Mouse (Mus musculus) midbrain, embryonic 12.5 days (tissue): ENCODE data around the gene Gdf2. TPM values are rescaled to one million over a fixed set of nuclear protein-coding genes. Genes with fewer than 3 reads are reported as not detected.

Source experiments
- ATAC-seq: fragments of 200-750 bp; cut with Nextera tagmentation; 2 replicates; pipeline ENCODE4 v1.8.0; 2017; ENCODE audit warnings: low read depth, moderate TSS enrichment, moderate library complexity; ENCODE audit not compliant: low FRiP score
- H3K27ac ChIP-seq: fragments of 300-500 bp; sonication (generic); replicated peaks from 2 replicates; pipeline ENCODE4 v1.5.1; 2016; ENCODE audit warnings: mild to moderate bottlenecking
- H3K27me3 ChIP-seq: fragments of 300-500 bp; sonication (generic); 2 replicates; pipeline ENCODE4 v1.6.1; 2016; ENCODE audit warnings: mild to moderate bottlenecking
- H3K36me3 ChIP-seq: fragments of 300-500 bp; sonication (generic); 2 replicates; pipeline ENCODE4 v1.6.1; 2016
- H3K4me1 ChIP-seq: fragments of 300-500 bp; sonication (generic); 2 replicates; pipeline ENCODE4 v1.6.1; 2016
- H3K4me2 ChIP-seq: fragments of 300-500 bp; sonication (generic); replicated peaks from 2 replicates; pipeline ENCODE4 v1.6.1; 2016; ENCODE audit warnings: mild to moderate bottlenecking, moderate library complexity
- H3K4me3 ChIP-seq: fragments of 300-500 bp; sonication (generic); 2 replicates; pipeline ENCODE4 v1.5.1; 2016; ENCODE audit warnings: mild to moderate bottlenecking
- H3K9ac ChIP-seq: fragments of 300-500 bp; sonication (generic); replicated peaks from 2 replicates; pipeline ENCODE4 v1.6.1; 2016; ENCODE audit warnings: mild to moderate bottlenecking, moderate library complexity
- H3K9me3 ChIP-seq: fragments of 300-500 bp; sonication (generic); 2 replicates; pipeline ENCODE4 v1.6.1; 2016; ENCODE audit warnings: mild to moderate bottlenecking
- whole genome bisulfite sequencing: fragments of 180-500 bp; shearing (Covaris S2); methylation state at CpG from one replicate; pipeline ENCODE4 v1.1.7; 2016; 5-methylcytosine and 5-hydroxymethylcytosine counted together
- polyA plus RNA-seq: library from polyadenylated mRNA; unstranded; fragments of >200 nt; fragmentation: Nextera tagmentation; extraction: Ambion mirVana; gene quantifications from 2 replicates; pipeline ENCODE4 v1.2.1, GENCODE M21; 2016

Gdf2 gene
- not detected in 2 replicates for polyA plus RNA-seq

DNA sequence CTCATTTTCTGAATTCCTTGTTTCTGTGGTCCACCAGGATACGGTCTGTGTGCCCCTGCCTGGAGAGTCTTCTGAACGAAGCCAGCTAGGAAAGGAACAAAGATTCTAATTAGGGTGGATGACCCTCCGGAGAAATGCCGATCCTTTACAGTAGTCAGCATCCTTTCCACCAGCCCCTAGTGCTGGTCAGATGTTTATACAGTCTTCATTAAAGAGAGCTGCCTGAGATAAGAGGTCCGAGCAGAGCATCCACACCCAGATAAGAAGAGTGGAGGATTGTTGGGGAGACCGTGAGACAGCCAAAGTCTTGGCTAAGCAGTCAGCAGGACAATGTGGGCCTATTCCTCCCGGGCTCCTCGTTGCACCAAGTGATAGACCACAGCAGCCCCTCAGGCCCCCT lies at the start of gene Gdf2:
Gdf2 (plus strand) TSS at position 301 of the 400 bp plus-strand sequence.
- 81% methylated on average over 8 of the region's 8 CpGs for WGBS
- Histone ChIP-seq H3K27ac (no peak within 1 kb of the TSS), H3K9me3 (no peaks in the 10 kb centered on the region), H3K36me3 (no peaks in the 10 kb centered on the region), H3K4me1 (0 out of 2 replicates have a peak, but pooled peaks cover 3% of the 10 kb centered on the region), H3K4me2 (no peak within 1 kb of the TSS), H3K9ac (no peak within 1 kb of the TSS), H3K27me3 (no peaks in the 10 kb centered on the region), H3K4me3 (no peak within 1 kb of the TSS)
- ATAC-seq = no peak

DNA sequence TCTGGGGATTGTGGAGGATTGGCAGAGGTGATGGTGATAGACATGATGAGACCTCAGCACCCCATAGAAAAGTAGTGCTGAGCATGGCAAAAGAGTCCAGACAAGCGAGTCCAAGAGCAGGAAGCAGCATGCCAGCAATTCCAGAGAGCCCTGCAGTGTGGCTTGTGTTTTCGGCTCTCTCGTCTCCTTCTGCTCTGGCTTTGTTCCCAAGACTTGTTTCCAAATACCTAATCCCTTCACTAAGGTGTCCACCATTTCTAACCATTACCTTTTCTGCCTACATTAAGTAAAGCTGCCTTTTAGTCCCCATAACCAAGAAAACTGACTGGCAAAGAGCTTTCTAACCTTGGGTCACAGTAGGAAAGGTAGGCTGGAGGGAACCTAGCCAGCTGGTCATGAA lies 49.3 kb upstream of the Gdf2 start:
- no peak overlapping the region for H3K4me3 ChIP-seq
- H3K9ac ChIP-seq = no peak overlapping the region
- H3K4me1 ChIP-seq = no peaks in the 10 kb centered on the region
- ATAC-seq = no peak
- no peak overlapping the region for H3K4me2 ChIP-seq
- H3K9me3 ChIP-seq = no peaks in the 10 kb centered on the region
- H3K36me3 ChIP-seq = no peaks in the 10 kb centered on the region
- H3K27me3 ChIP-seq = no peaks in the 10 kb centered on the region
- WGBS = 71% methylated on average over 3 of the region's 3 CpGs
- no peak overlapping the region for H3K27ac ChIP-seq

- no peak overlapping the region for H3K4me2 ChIP-seq
These were observed 45.1 kb upstream of the Gdf2 start for GRCm38 (mm10) chr14:33895777-33896176.

DNA sequence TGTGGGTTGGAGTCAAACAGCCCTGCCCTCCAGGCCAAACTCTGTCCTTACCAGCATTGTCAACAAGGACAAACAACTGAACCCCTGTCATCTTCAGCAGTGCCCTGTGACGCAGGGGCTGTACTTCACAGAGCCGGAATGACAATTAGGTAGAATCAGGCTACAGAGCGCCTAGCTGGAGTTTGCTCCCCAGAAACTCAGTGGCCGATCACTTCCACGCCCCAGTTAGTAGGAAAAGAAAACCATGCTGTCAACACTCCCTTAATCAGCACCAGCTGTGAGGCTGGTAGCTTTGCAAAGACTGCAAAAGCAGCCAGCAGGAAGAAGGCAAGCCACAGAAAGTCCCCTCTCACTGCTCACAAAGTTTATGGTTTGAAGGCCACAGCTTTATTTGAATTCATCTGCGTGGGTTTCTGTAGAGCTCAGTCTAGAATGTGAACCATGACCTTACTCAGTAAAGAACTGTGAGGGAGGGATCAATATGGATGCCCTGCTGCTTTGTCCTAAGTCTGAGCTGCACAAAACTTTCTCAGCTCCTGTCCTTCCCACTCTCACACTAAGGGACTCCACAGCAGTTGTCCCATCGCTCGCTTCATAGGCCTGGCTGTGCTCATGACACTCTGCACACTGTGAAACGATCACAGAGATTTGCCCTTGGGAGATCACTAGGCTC lies 44.1 kb upstream of the Gdf2 start:
- H3K9ac ChIP-seq = no peak overlapping the region
- peaks cover 5% of the 10 kb centered on the region; the same call in 1 of the 2 replicates for H3K4me1 ChIP-seq
- 0 out of 2 replicates have a peak overlapping the region, but pooled peaks have one; percentile 1 for H3K27ac ChIP-seq
- H3K4me2 ChIP-seq = no peak overlapping the region
- no peaks in the 10 kb centered on the region for H3K9me3 ChIP-seq
- 32% methylated on average over 9 of the region's 9 CpGs for WGBS
- H3K36me3 ChIP-seq = no peaks in the 10 kb centered on the region
- H3K27me3 ChIP-seq = no peaks in the 10 kb centered on the region
- ATAC-seq = no peak
- no peak overlapping the region for H3K4me3 ChIP-seq

More at GRCm38 (mm10) chr14:33895777-33896176, 45.1 kb upstream of the Gdf2 start:
- 86% methylated on average over 5 of the region's 5 CpGs for WGBS
- H3K27me3 ChIP-seq = no peaks in the 10 kb centered on the region
- H3K36me3 ChIP-seq = no peaks in the 10 kb centered on the region
- no peak for ATAC-seq
- H3K27ac ChIP-seq = no peak overlapping the region
- H3K4me3 ChIP-seq = no peak overlapping the region
- H3K9me3 ChIP-seq = no peaks in the 10 kb centered on the region
- no peak overlapping the region for H3K9ac ChIP-seq
- peaks cover 5% of the 10 kb centered on the region; the same call in 1 of the 2 replicates for H3K4me1 ChIP-seq

GRCm38 (mm10) chr14:33902783-33903182 lies 38.1 kb upstream of the Gdf2 start:
- Histone ChIP-seq H3K4me2 (no peak overlapping the region), H3K4me1 (no peaks in the 10 kb centered on the region), H3K9ac (no peak overlapping the region), H3K27ac (no peak overlapping the region), H3K27me3 (no peaks in the 10 kb centered on the region), H3K36me3 (no peaks in the 10 kb centered on the region), H3K4me3 (no peak overlapping the region), H3K9me3 (no peaks in the 10 kb centered on the region)
- ATAC-seq = no peak
- 93% methylated on average over 4 of the region's 4 CpGs for WGBS

DNA sequence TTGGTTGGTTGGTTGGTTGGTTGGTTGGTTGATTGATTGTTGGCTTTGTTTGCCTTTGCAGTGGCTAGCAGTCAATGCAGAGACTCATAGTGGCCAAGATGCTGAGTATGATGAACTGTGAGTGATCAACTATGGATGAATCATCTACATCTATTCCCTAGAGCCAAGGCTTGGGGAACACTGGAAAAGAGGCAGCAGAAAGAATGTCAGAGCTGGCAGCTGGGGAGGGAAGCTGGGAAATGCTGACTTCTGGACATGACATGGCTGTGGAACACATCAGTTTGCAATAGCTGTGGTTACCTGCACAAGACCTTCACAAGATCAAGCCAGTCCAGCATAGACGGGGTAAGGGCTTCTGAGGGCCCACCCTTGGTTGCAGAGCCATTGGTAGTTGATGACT lies 37.6 kb upstream of the Gdf2 start:
- no peak overlapping the region for H3K9ac ChIP-seq
- no peaks in the 10 kb centered on the region for H3K9me3 ChIP-seq
- ATAC-seq = no peak
- H3K36me3 ChIP-seq = no peaks in the 10 kb centered on the region
- H3K4me3 ChIP-seq = no peak overlapping the region
- 89% methylated on average over 1 of the region's 1 CpGs for WGBS
- no peak overlapping the region for H3K27ac ChIP-seq
- H3K4me1 ChIP-seq = no peaks in the 10 kb centered on the region
- no peak overlapping the region for H3K4me2 ChIP-seq
- no peaks in the 10 kb centered on the region for H3K27me3 ChIP-seq

GRCm38 (mm10) chr14:33904851-33905250 lies 36.0 kb upstream of the Gdf2 start:
- H3K36me3 ChIP-seq = no peaks in the 10 kb centered on the region
- ATAC-seq = no peak

DNA sequence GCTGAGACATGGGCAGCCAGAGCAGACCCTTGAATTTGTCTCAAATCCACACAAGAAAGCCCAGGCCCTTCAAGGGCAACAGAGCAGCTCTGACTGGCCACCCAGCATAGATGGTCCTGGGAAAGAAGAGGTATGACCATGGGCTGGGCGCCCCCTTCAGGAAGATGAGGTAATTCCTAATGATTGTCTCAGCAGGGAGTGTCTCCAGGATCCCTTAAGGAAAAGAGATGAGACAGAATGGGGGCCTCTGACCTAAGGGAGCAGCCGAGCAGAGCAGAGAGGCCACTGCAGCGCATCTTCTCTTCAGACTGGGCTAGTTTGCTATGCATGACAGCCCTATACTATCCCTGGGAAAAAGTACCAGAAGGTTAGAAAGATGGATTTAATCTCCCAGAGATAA lies 27.1 kb upstream of the Gdf2 start:
- WGBS = 13% methylated on average over 3 of the region's 3 CpGs
- no peaks in the 10 kb centered on the region for H3K4me1 ChIP-seq
- no peaks in the 10 kb centered on the region for H3K9me3 ChIP-seq
- H3K27me3 ChIP-seq = peaks cover 7% of the 10 kb centered on the region
- H3K9ac ChIP-seq = no peak overlapping the region
- no peak overlapping the region for H3K4me2 ChIP-seq
- H3K27ac ChIP-seq = no peak overlapping the region
- no peak for ATAC-seq
- no peak overlapping the region for H3K4me3 ChIP-seq
- no peaks in the 10 kb centered on the region for H3K36me3 ChIP-seq

More at GRCm38 (mm10) chr14:33904851-33905250, 36.0 kb upstream of the Gdf2 start:
- Histone ChIP-seq H3K27me3 (no peaks in the 10 kb centered on the region), H3K4me3 (no peak overlapping the region), H3K4me2 (no peak overlapping the region), H3K27ac (no peak overlapping the region), H3K4me1 (no peaks in the 10 kb centered on the region), H3K9ac (no peak overlapping the region), H3K9me3 (no peaks in the 10 kb centered on the region)

DNA sequence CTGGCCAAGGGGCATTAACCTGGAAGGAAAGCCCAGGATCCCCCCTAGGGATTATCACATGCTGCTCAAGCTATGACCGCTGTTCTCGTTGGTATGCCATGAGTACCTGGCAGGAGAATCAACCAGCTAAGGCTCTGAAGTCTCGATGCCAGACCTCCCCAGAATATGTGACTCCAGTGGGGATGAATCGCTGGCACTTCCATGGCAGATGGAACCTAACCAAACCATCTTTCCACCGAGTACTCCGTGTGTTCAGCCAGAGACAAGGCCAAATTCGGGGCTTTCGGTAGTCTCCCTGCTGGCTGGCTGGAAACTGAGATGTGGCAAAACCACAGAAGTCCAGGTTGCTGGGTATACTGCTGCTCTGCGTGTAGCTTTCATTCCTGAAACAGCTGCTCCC lies 26.6 kb upstream of the Gdf2 start:
- 92% methylated on average over 9 of the region's 9 CpGs for WGBS

DNA sequence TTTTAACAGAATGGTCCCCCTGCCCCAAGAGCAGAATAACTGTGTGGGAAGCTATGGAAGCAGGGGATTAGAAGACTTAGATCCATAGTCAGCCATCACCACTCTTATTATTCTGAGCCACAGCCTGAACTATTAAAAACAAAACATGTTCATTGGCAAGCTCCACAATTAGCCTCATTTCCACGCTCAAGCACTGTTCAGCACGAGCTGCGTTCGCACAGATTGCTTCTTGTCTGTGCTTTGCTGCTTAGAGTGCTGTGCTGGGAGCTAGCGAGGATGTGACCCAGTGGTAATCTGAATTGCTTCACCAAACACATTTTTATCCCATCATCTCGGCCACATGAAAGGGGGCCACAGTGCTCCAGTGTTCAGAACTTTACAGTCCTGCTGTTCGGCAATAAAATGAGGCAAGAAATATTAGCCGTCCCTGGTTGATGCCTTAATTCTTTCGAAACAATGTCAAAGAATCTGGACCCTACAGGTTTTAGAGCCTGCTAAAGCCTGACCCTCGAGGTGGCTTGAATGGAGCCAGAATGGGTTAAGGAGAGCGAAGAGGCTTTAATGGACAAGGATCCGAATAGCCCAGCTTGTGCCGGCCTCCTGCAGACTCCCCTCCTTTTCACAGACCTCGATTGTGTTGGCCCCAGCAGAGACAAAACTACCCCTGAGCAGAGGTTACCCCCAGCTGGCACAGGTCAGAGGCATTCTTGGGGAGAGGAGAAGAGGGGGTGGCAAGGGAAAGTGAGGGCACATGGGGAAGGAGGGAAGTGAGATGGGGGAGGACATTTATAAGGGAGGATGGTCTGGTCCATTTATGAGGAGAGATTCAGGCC lies 19.9 kb upstream of the Gdf2 start:
- no peak for ATAC-seq
- Histone ChIP-seq H3K27me3 (peaks cover 74% of the 10 kb centered on the region), H3K4me1 (peaks cover 35% of the 10 kb centered on the region), H3K4me3 (no peak overlapping the region), H3K27ac (peak overlapping the region; percentile 30; the same call in 1 of the 2 replicates), H3K4me2 (no peak overlapping the region), H3K9me3 (no peaks in the 10 kb centered on the region), H3K9ac (no peak overlapping the region), H3K36me3 (no peaks in the 10 kb centered on the region)
- WGBS = 11% methylated on average over 14 of the region's 14 CpGs

More for the DNA sequence above, 26.6 kb upstream of the Gdf2 start:
- H3K4me2 ChIP-seq = no peak overlapping the region
- no peaks in the 10 kb centered on the region for H3K9me3 ChIP-seq
- no peaks in the 10 kb centered on the region for H3K4me1 ChIP-seq
- no peak overlapping the region for H3K27ac ChIP-seq
- H3K9ac ChIP-seq = no peak overlapping the region
- no peaks in the 10 kb centered on the region for H3K36me3 ChIP-seq
- no peak overlapping the region for H3K4me3 ChIP-seq
- H3K27me3 ChIP-seq = peaks cover 12% of the 10 kb centered on the region
- no peak for ATAC-seq

DNA sequence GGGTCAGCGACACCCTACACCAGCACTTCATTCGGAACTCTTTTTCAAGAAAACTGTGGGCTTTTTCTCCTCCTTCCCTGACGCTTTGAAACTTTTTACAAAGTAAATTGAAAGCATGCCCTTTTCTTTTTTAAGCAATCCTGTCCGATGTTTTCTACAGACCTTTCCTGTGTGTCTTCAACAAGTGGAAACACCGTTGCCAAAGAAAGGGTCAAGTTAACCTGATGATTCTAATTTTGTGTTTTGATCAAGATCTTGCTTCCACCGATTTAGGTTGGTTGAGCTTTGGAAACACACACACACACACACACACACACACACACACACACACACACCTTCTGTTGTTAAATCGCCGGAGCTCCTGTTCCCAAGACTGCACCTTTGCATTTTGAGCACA lies 18.1 kb upstream of the Gdf2 start:
- peak overlapping the region; percentile 98 for H3K4me2 ChIP-seq
- 9% methylated on average over 8 of the region's 8 CpGs for WGBS
- peak overlapping the region; percentile 59; the same call in 1 of the 2 replicates for H3K9ac ChIP-seq
- ATAC-seq = no peak
- peaks cover 78% of the 10 kb centered on the region for H3K27me3 ChIP-seq
- peak overlapping the region; percentile 64 for H3K4me3 ChIP-seq
- no peaks in the 10 kb centered on the region for H3K36me3 ChIP-seq
- no peaks in the 10 kb centered on the region for H3K9me3 ChIP-seq
- H3K27ac ChIP-seq = no peak overlapping the region
- peaks cover 35% of the 10 kb centered on the region for H3K4me1 ChIP-seq
